Mouse (Mus musculus) lung, adult 2 months (tissue): ENCODE results near the gene Cab39l.

Experiments
- CTCF ChIP-seq: fragments of 200-500 bp; IDR thresholded peaks from 2 replicates; pipeline ENCODE4 v1.5.1; 2011; ENCODE audit warnings: mild to moderate bottlenecking, low read length, control low read depth; ENCODE audit not compliant: insufficient read depth
- POLR2A ChIP-seq: fragments of 200-500 bp; IDR thresholded peaks from 2 replicates; pipeline ENCODE4 v1.6.1; 2011; ENCODE audit warnings: low read depth, mild to moderate bottlenecking, control low read depth, low read length, borderline replicate concordance; ENCODE audit errors: extremely low read depth

DNA sequence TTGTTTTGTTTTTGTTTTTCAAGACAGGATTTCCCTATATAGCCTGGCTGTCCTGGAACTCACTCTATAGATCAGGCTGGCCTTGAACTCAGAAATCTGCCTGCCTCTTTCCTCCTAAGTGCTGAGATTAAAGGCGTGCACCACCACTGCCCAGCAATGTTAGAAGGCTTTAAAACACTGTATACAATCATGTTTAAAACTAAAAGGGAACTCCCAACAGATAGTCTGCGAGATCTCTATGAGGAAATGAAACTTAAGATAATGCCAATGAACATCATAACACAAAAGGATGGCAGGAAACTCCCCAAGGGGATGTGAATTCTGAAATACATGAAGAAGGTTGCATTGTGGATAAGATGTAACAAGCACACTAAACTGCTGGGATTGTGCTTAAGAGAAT, 2.3 kb upstream of the Cab39l start:
- TF ChIP-seq POLR2A, result no peak
- TF ChIP-seq CTCF, result no peak
